Mouse (Mus musculus): Measurements from ENCODE around the gene Hist3h2a.

The Hist3h2a gene

GRCm38 (mm10) chr11:58967346-58967745 lies 12.9 kb downstream of the Hist3h2a start:
- in situ Hi-C loops (cut with MboI, MseI) = no loop called here

- in situ Hi-C loops (cut with MboI, MseI) = no loop called here
Measured at GRCm38 (mm10) chr11:58968551-58968950, 14.1 kb downstream of the Hist3h2a start.

GRCm38 (mm10) chr11:58969027-58969426 lies 14.5 kb downstream of the Hist3h2a start:
- in situ Hi-C loops (cut with MboI, MseI) = no loop called here

- in situ Hi-C loops (cut with MboI, MseI) = loop anchor here in 1 of 2 experiments (10.0 kb wide), 1 partner anchor 875 kb away; no protein-coding TSS in a partner anchor
Measured at GRCm38 (mm10) chr11:58969659-58970058, 15.2 kb downstream of the Hist3h2a start.

GRCm38 (mm10) chr11:58970831-58971530 lies 16.5 kb downstream of the Hist3h2a start:
- in situ Hi-C loops (cut with MboI, MseI) = loop anchor here in 1 of 2 experiments (10.0 kb wide), 1 partner anchor 874 kb away; no protein-coding TSS in a partner anchor

GRCm38 (mm10) chr11:58971796-58972195 lies 17.3 kb downstream of the Hist3h2a start:
- in situ Hi-C loops (cut with MboI, MseI) = loop anchor here in 1 of 2 experiments (10.0 kb wide), 1 partner anchor 873 kb away; no protein-coding TSS in a partner anchor

- in situ Hi-C loops (cut with MboI, MseI) = loop anchor here in 1 of 2 experiments (10.0 kb wide), 1 partner anchor 870 kb away; no protein-coding TSS in a partner anchor
Measured at GRCm38 (mm10) chr11:58974414-58974813, 19.9 kb downstream of the Hist3h2a start.

- in situ Hi-C loops (cut with MboI, MseI) = loop anchor here in 1 of 2 experiments (10.0 kb wide), 1 partner anchor 868 kb away; no protein-coding TSS in a partner anchor
Measured at GRCm38 (mm10) chr11:58977150-58977549, 22.7 kb downstream of the Hist3h2a start.

- in situ Hi-C loops (cut with MboI, MseI) = loop anchor here in 1 of 2 experiments (10.0 kb wide), 1 partner anchor 867 kb away; no protein-coding TSS in a partner anchor
Measured at GRCm38 (mm10) chr11:58977607-58978026, 23.1 kb downstream of the Hist3h2a start.

GRCm38 (mm10) chr11:58978027-58978705 lies 23.7 kb downstream of the Hist3h2a start, which contains the start of gene Trim11:
Trim11 (plus strand) TSS chr11:58978093.
- in situ Hi-C loops (cut with MboI, MseI) = loop anchor here in 1 of 2 experiments (10.0 kb wide), 1 partner anchor 867 kb away; no protein-coding TSS in a partner anchor

- in situ Hi-C loops (cut with MboI, MseI) = loop anchor here in 1 of 2 experiments (10.0 kb wide), 1 partner anchor 866 kb away; no protein-coding TSS in a partner anchor
Measured at GRCm38 (mm10) chr11:58978706-58979030, 24.2 kb downstream of the Hist3h2a start.

GRCm38 (mm10) chr11:58979183-58979582 lies 24.7 kb downstream of the Hist3h2a start:
- in situ Hi-C loops (cut with MboI, MseI) = loop anchor here in 1 of 2 experiments (10.0 kb wide), 1 partner anchor 866 kb away; no protein-coding TSS in a partner anchor

- in situ Hi-C loops (cut with MboI, MseI) = loop anchor here in 1 of 2 experiments (10.0 kb wide), 1 partner anchor 865 kb away; no protein-coding TSS in a partner anchor
Measured at GRCm38 (mm10) chr11:58979661-58980060, 25.2 kb downstream of the Hist3h2a start.

- in situ Hi-C loops (cut with MboI, MseI) = no loop called here
Measured at GRCm38 (mm10) chr11:58980381-58980990, 26.0 kb downstream of the Hist3h2a start.

- in situ Hi-C loops (cut with MboI, MseI) = no loop called here
Measured at GRCm38 (mm10) chr11:58981541-58982447, 27.3 kb downstream of the Hist3h2a start.

- in situ Hi-C loops (cut with MboI, MseI) = no loop called here
Measured at GRCm38 (mm10) chr11:58982471-58983097, 28.1 kb downstream of the Hist3h2a start.

- in situ Hi-C loops (cut with MboI, MseI) = no loop called here
Measured at GRCm38 (mm10) chr11:58983691-58984341, 29.3 kb downstream of the Hist3h2a start.

GRCm38 (mm10) chr11:58984657-58985056 lies 30.2 kb downstream of the Hist3h2a start:
- in situ Hi-C loops (cut with MboI, MseI) = no loop called here

- in situ Hi-C loops (cut with MboI, MseI) = no loop called here
Measured at GRCm38 (mm10) chr11:58985299-58985917, 30.9 kb downstream of the Hist3h2a start.
